In genomic region chr19:23273355-23274053, GRCm38 (mm10) we compare ENCODE assay signal across 8 mouse cellular contexts. TPM values are rescaled to one million over a fixed set of nuclear protein-coding genes. Genes with fewer than 3 reads are reported as not detected.
DNase-seq lines count a peak whose midpoint lies in the region; ATAC-seq and TF ChIP-seq lines count a peak whose summit lies in the region.

Gene Smc5, minus strand, starts transcription at chr19:23273897.

- peak within 1 kb of the TSS; percentile 78 for H3K4me2 ChIP-seq in hindbrain, postnatal 0 days (ENCODE audit: low read depth, low read length)

- peak within 1 kb of the TSS; percentile 99 for H3K4me3 ChIP-seq in gastrocnemius, adult 2 months
- peak within 1 kb of the TSS; percentile 89 for H3K4me3 ChIP-seq in hindbrain, postnatal 0 days (ENCODE audit: low read length)
- H3K4me3 ChIP-seq in left cerebral cortex, adult 2 months, result peak within 1 kb of the TSS; percentile 63
- H3K4me3 ChIP-seq in macrophage (ENCODE audit: inconsistent target), result peak within 1 kb of the TSS; percentile 72

- no peaks in the 10 kb centered on the region for H3K9me3 ChIP-seq in hindbrain, postnatal 0 days (ENCODE audit: low read length)

- peaks cover 49% of the 10 kb centered on the region for H3K79me2 ChIP-seq in macrophage (ENCODE audit: inconsistent target)

- H3K9ac ChIP-seq in hindbrain, postnatal 0 days (replicated peaks; ENCODE audit: low read length), result peak within 1 kb of the TSS; percentile 86

- H3K27me3 ChIP-seq in hindbrain, postnatal 0 days (ENCODE audit: insufficient read depth, low read length), result no peaks in the 10 kb centered on the region

- WGBS in hindbrain, postnatal 0 days, result 1% methylated on average over 69 of the region's 69 CpGs
- WGBS in macrophage (ENCODE audit: missing documents), result under 1% methylated on average over 64 of the region's 69 CpGs

- no peak for TF ChIP-seq CTCF in gastrocnemius, adult 2 months (IDR thresholded peaks at IDR 0.05)
- no peak for TF ChIP-seq CTCF in hindbrain, postnatal 0 days (IDR thresholded peaks at IDR 0.05; ENCODE audit: low read depth)
- no peak for TF ChIP-seq CTCF in left cerebral cortex, adult 2 months (IDR thresholded peaks at IDR 0.05)

- 0 out of 2 replicates have a peak, but pooled peaks cover 4% of the 10 kb centered on the region for H3K4me1 ChIP-seq in hindbrain, postnatal 0 days (ENCODE audit: insufficient read depth, low read length)

- peaks cover 2% of the 10 kb centered on the region; the same call in 1 of the 2 replicates for H3K36me3 ChIP-seq in hindbrain, postnatal 0 days (ENCODE audit: insufficient read depth, low read length)
- peaks cover 3% of the 10 kb centered on the region; the same call in 1 of the 2 replicates for H3K36me3 ChIP-seq in macrophage (ENCODE audit: inconsistent target)

- DNase-seq in gastrocnemius, adult 2 months, result peak; percentile 94
- DNase-seq in hindbrain, postnatal 0 days (ENCODE audit: low spot score), result peak; percentile 91
- DNase-seq in left cerebral cortex, adult 2 months (ENCODE audit: extremely low spot score in 1 of 2, low spot score in 2 of 2), result peak; percentile 92
- peak; percentile 71 for DNase-seq in retina, postnatal 7 days (ENCODE audit: low read depth, low spot score)
- peak; percentile 89 to 95 for DNase-seq in urinary bladder, adult 18-20 months (ENCODE audit: low spot score in 2 of 2)

- H3K27ac ChIP-seq in gastrocnemius, adult 2 months, result peak within 1 kb of the TSS; percentile 88
- peak within 1 kb of the TSS; percentile 60; the same call in 1 of the 2 replicates for H3K27ac ChIP-seq in hindbrain, postnatal 0 days
- H3K27ac ChIP-seq in left cerebral cortex, adult 2 months, result peak within 1 kb of the TSS; percentile 79
- H3K27ac ChIP-seq in macrophage, result 0 out of 2 replicates have a peak within 1 kb of the TSS, but pooled peaks have one; percentile 13

- peak; percentile 86 for ATAC-seq in activated CD4-positive, CD25-positive, alpha-beta regulatory T cell, adult 4 months
- ATAC-seq in common myeloid progenitor, adult 5-6 weeks (replicated peaks; ENCODE audit: low read depth, poor library complexity, severe bottlenecking), result peak; percentile 88
- ATAC-seq in hindbrain, postnatal 0 days, result peak; percentile 95

- intact Hi-C loops in gastrocnemius, adult 2 months (cut with DNase I), result loop anchor here (5.0 kb wide), 1 partner anchor 39 kb away; no protein-coding TSS in a partner anchor
- intact Hi-C loops in left cerebral cortex, adult 2 months (cut with DNase I), result no loop called here

RNA-seq across cellular contexts. Expression of gene Smc5, which starts in this region (rescaled TPM):
- 10 to 100 TPM; 30.6 to 31.5 TPM for polyA plus RNA-seq in activated CD4-positive, CD25-positive, alpha-beta regulatory T cell, adult 4 months (2017; shearing (Covaris generic))
- total RNA-seq in common myeloid progenitor, adult 5-6 weeks (2017), result 71.1 and 87.1 TPM in 2 replicates
- total RNA-seq in gastrocnemius, adult 2 months (2021), result 10 to 100 TPM; 14.9 to 17.5 TPM
- total RNA-seq in hindbrain, postnatal 0 days (2014; rRNA removed), result 16.9 and 21.3 TPM in 2 replicates
- polyA plus RNA-seq in hindbrain, postnatal 0 days (2015; fragmentation: Nextera tagmentation; extraction: Ambion mirVana), result 21.4 and 23.2 TPM in 2 replicates
- 10 to 100 TPM; 37.1 to 40.0 TPM for total RNA-seq in left cerebral cortex, adult 2 months (2021)
- 100 to 1,000 TPM; 231 to 321 (median 269) TPM for total RNA-seq in macrophage (2018; cell fraction: chromatin; rRNA removed)
- total RNA-seq in macrophage (2018; cell fraction: cytosol; rRNA removed), result 10 to 100 TPM; 16.7 to 27.1 (median 19.5) TPM
- 100 to 1,000 TPM in 24 of 26 experiments, 10 to 100 TPM in 2; 93.6 to 239 (median 131) TPM for total RNA-seq in macrophage (2018; cell fraction: nucleus; rRNA removed)
- polyA plus RNA-seq in macrophage (2018), result 17.2 to 23.6 TPM (median 17.6 TPM) in 3 replicates

Comparison
In these comparisons a context has a peak if more than half of its experiments do, and no peak if none do; other contexts are left out.
1. Peak in every context shown above with its lines: DNase-seq, ATAC-seq, H3K4me3 ChIP-seq and H3K27ac ChIP-seq.
2. H3K27ac ChIP-seq: peak in every context shown above with its lines; median percentile 88 in gastrocnemius, adult 2 months; 79 in left cerebral cortex, adult 2 months; 60 in hindbrain, postnatal 0 days; 13 in macrophage.